In the genomic region with DNA sequence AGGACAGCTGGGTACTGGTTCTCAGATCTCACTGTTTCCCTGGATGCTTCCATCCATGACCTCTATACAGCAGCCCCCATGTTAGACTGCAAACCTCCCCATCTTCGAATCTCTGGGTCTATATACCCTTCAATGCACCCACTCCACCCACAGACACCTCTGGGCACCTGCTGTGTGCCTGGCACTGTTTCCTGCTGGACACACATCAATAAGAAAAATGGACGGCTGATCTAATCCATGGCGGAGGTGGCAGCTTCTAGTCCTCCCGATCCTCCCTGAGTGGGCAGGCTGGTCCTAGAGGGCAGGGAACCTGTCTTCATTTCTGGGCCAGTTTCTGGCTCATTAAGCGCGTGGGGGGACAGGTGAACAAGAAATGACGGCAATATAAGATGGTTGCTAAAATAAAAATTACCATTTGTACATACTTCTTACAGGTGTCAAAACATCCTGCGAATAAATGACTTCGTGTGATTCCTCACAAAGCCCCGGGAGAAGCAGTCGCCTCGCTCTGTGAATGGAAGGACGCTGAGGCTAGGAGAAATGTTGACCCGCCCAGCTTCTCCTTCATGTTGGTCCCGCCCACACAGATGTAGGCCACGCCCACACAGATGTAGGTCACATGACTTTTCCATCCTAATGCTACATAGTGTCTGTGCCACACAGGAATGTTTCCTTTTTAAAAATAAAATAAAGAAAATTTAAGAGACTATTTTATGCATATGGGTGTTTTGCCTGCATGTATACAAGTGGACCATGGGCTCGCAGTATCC, we compare ENCODE assay signal across 19 mouse cellular contexts. TPM values are rescaled to one million over a fixed set of nuclear protein-coding genes. Genes with fewer than 3 reads are reported as not detected.
DNase-seq lines count a peak whose midpoint lies in the region; ATAC-seq lines count a peak whose summit lies in the region.
"Had no signal": no experiment of that assay in that cellular context is flagged by ENCODE, and none has a peak within 500 bp of the region (broad histone marks: within the 10 kb centered on the region; RNA-seq: fewer than 3 reads in every experiment).

No protein-coding gene starts in this region.

- H3K27me3 ChIP-seq in hindbrain, embryonic 14.5 days (ENCODE audit: control insufficient read depth, insufficient read depth, low read length), result no peaks in the 10 kb centered on the region
- no peaks in the 10 kb centered on the region for H3K27me3 ChIP-seq in hindbrain, embryonic 11.5 days (ENCODE audit: control insufficient read depth, insufficient read depth, low read length)
- H3K27me3 ChIP-seq: limb, embryonic 15.5 days had no signal

- no peaks in the 10 kb centered on the region for H3K9me3 ChIP-seq in hindbrain, embryonic 14.5 days (ENCODE audit: control insufficient read depth, low read length)
- H3K9me3 ChIP-seq in hindbrain, embryonic 11.5 days (ENCODE audit: control insufficient read depth, low read length), result no peaks in the 10 kb centered on the region
- H3K9me3 ChIP-seq: heart, embryonic 15.5 days; limb, embryonic 15.5 days had no signal

- no peak overlapping the region for H3K9ac ChIP-seq in hindbrain, embryonic 14.5 days
- no peak overlapping the region for H3K9ac ChIP-seq in hindbrain, embryonic 11.5 days (ENCODE audit: low read depth, low read length)
- H3K9ac ChIP-seq: heart, embryonic 15.5 days; limb, embryonic 15.5 days had no signal

- H3K27ac ChIP-seq in hindbrain, embryonic 14.5 days, result peak overlapping the region; percentile 78
- H3K27ac ChIP-seq in hindbrain, embryonic 11.5 days (ENCODE audit: low read depth, low read length), result no peak overlapping the region
- H3K27ac ChIP-seq: heart, embryonic 15.5 days; limb, embryonic 15.5 days had no signal

- H3K4me2 ChIP-seq in hindbrain, embryonic 14.5 days (replicated peaks), result no peak overlapping the region
- H3K4me2 ChIP-seq in hindbrain, embryonic 11.5 days (replicated peaks; ENCODE audit: low read depth, low read length), result no peak overlapping the region
- H3K4me2 ChIP-seq: heart, embryonic 15.5 days; limb, embryonic 15.5 days had no signal

- H3K4me3 ChIP-seq in hindbrain, embryonic 14.5 days (replicated peaks; ENCODE audit: low read length), result no peak overlapping the region
- H3K4me3 ChIP-seq in hindbrain, embryonic 11.5 days (ENCODE audit: low read depth, low read length), result no peak overlapping the region
- H3K4me3 ChIP-seq: heart, embryonic 15.5 days; limb, embryonic 15.5 days; megakaryocyte, embryonic 14.5 days; myocyte had no signal

- peak; percentile 39 for DNase-seq in cerebellum, adult 11 months
- no peak for DNase-seq in hindbrain, embryonic 14.5 days (ENCODE audit: low spot score)
- no peak for DNase-seq in hindbrain, embryonic 11.5 days (ENCODE audit: low spot score)
- peak; percentile 40 for DNase-seq in testis, postnatal 14 days (ENCODE audit: low spot score)
- no peak for DNase-seq in testis, postnatal 10 days (ENCODE audit: low spot score)
- no peak for DNase-seq in thymus, postnatal 0 days (ENCODE audit: low spot score)
- DNase-seq in embryo, embryonic 10.5 days (ENCODE audit: low spot score), result no peak
- DNase-seq: adrenal gland, adult 2 months; kidney, adult 11 months; lung, postnatal 10 days; right cerebral cortex, adult 18-20 months; spleen, adult 18-20 months had no signal

- no peaks in the 10 kb centered on the region for H3K36me3 ChIP-seq in hindbrain, embryonic 14.5 days (replicated peaks; ENCODE audit: control insufficient read depth, insufficient read depth)
- H3K36me3 ChIP-seq in hindbrain, embryonic 11.5 days (ENCODE audit: control insufficient read depth, insufficient read depth, low read length), result no peaks in the 10 kb centered on the region
- H3K36me3 ChIP-seq: heart, embryonic 15.5 days; limb, embryonic 15.5 days had no signal

- ATAC-seq in cerebellum, adult (ENCODE audit: insufficient number of reproducible peaks, low FRiP score, low TSS enrichment), result no peak
- no peak for ATAC-seq in hindbrain, embryonic 14.5 days (ENCODE audit: low FRiP score)
- ATAC-seq in hindbrain, embryonic 11.5 days (ENCODE audit: low FRiP score), result no peak
- ATAC-seq: CD4-positive, CD25-positive, alpha-beta regulatory T cell, adult 4 months had no signal

- peaks cover 16% of the 10 kb centered on the region for H3K4me1 ChIP-seq in hindbrain, embryonic 14.5 days (replicated peaks; ENCODE audit: control insufficient read depth, insufficient read depth, low read length)
- no peaks in the 10 kb centered on the region for H3K4me1 ChIP-seq in hindbrain, embryonic 11.5 days (replicated peaks; ENCODE audit: control insufficient read depth, insufficient read depth, low read length)
- H3K4me1 ChIP-seq: heart, embryonic 15.5 days; limb, embryonic 15.5 days; megakaryocyte, embryonic 14.5 days had no signal

- WGBS in hindbrain, embryonic 14.5 days, result 64% methylated on average over 17 of the region's 17 CpGs
- WGBS in hindbrain, embryonic 11.5 days, result 67% methylated on average over 17 of the region's 17 CpGs

RNA-seq across cellular contexts. Expression of a gene that starts 13.4 kb away (rescaled TPM):
- polyA plus RNA-seq in hindbrain, embryonic 14.5 days (2014; fragmentation: Nextera tagmentation; extraction: Ambion mirVana), result 0.21 and 0.55 TPM in 2 replicates
- 0.48 and 0.68 TPM in 2 replicates for polyA plus RNA-seq in hindbrain, embryonic 11.5 days (2014; fragmentation: Nextera tagmentation; extraction: Ambion mirVana)
- 0.15 and 0.25 TPM in 2 replicates for polyA plus RNA-seq in thymus, postnatal 0 days (2015; fragmentation: Nextera tagmentation; extraction: Ambion mirVana)
- polyA plus RNA-seq: CD4-positive, CD25-positive, alpha-beta regulatory T cell, adult 4 months; limb, embryonic 15.5 days; liver, embryonic 16.5 days; myocyte had no signal

RNA-seq across cellular contexts. Expression of a gene that starts 25.7 kb away (rescaled TPM):
- polyA plus RNA-seq in hindbrain, embryonic 14.5 days (2014; fragmentation: Nextera tagmentation; extraction: Ambion mirVana), result 4.6 and 5.5 TPM in 2 replicates
- 2.8 and 4.3 TPM in 2 replicates for polyA plus RNA-seq in hindbrain, embryonic 11.5 days (2014; fragmentation: Nextera tagmentation; extraction: Ambion mirVana)
- polyA plus RNA-seq in thymus, postnatal 0 days (2015; fragmentation: Nextera tagmentation; extraction: Ambion mirVana), result 0.41 and 0.46 TPM in 2 replicates
- polyA plus RNA-seq: CD4-positive, CD25-positive, alpha-beta regulatory T cell, adult 4 months; myocyte had no signal

RNA-seq across cellular contexts. Expression of a gene that starts 46.2 kb away (rescaled TPM):
- polyA plus RNA-seq in hindbrain, embryonic 14.5 days (2014; fragmentation: Nextera tagmentation; extraction: Ambion mirVana), result not detected in 2 replicates
- 0.12 TPM in 1 of 2 replicates, not detected in the other for polyA plus RNA-seq in hindbrain, embryonic 11.5 days (2014; fragmentation: Nextera tagmentation; extraction: Ambion mirVana)
- 0.15 and 0.25 TPM in 2 replicates for polyA plus RNA-seq in thymus, postnatal 0 days (2015; fragmentation: Nextera tagmentation; extraction: Ambion mirVana)
- polyA plus RNA-seq: CD4-positive, CD25-positive, alpha-beta regulatory T cell, adult 4 months; liver, embryonic 16.5 days; myocyte had no signal

Comparison
In these comparisons a context has a peak if more than half of its experiments do, and no peak if none do; other contexts are left out.
1. DNase-seq: peak in cerebellum, adult 11 months (single experiment) and testis, postnatal 14 days (single experiment); none in hindbrain, embryonic 14.5 days (single experiment), hindbrain, embryonic 11.5 days (single experiment), testis, postnatal 10 days (single experiment), thymus, postnatal 0 days (single experiment) and embryo, embryonic 10.5 days (single experiment).